ENCODE assay signal across 24 mouse cellular contexts in genomic region chr5:119379915-119380432, GRCm38 (mm10).
"Had no signal": no experiment of that assay in that cellular context is flagged by ENCODE, and none has a peak within 500 bp of the region (broad histone marks: within the 10 kb centered on the region; RNA-seq: fewer than 3 reads in every experiment).

No protein-coding gene starts in this region.

- H3K4me1 ChIP-seq: heart, embryonic 13.5 days; heart, embryonic 15.5 days; hindbrain, embryonic 15.5 days had no signal

- H3K4me3 ChIP-seq: heart, embryonic 13.5 days; heart, embryonic 15.5 days; hindbrain, embryonic 13.5 days; hindbrain, embryonic 15.5 days; layer of hippocampus, adult 2 months; left cerebral cortex, adult 2 months; limb, embryonic 12.5 days; liver, embryonic 13.5 days had no signal

- DNase-seq: forebrain, postnatal 0 days; gastrocnemius, postnatal 14 days; gastrocnemius, postnatal 36 days; heart, adult 18-20 months; heart, postnatal 14 days; heart, postnatal 36 days; kidney, adult 18-20 months; kidney, adult 8-10 months; kidney, postnatal 10 days; kidney, postnatal 25 days; kidney, postnatal 4 days; liver; liver, embryonic 13.5 days had no signal

- H3K9ac ChIP-seq: forebrain, postnatal 0 days; heart, embryonic 13.5 days; heart, embryonic 15.5 days; hindbrain, embryonic 13.5 days; hindbrain, embryonic 15.5 days; limb, embryonic 12.5 days; liver, embryonic 13.5 days had no signal

- H3K27ac ChIP-seq: heart, embryonic 13.5 days; heart, embryonic 15.5 days; hindbrain, embryonic 13.5 days; hindbrain, embryonic 15.5 days; hindbrain, postnatal 0 days; layer of hippocampus, adult 2 months; left cerebral cortex, adult 2 months; limb, embryonic 12.5 days; liver, embryonic 13.5 days had no signal

- ATAC-seq: forebrain, postnatal 0 days; hindbrain, postnatal 0 days; intestine, embryonic 16.5 days had no signal

- H3K4me2 ChIP-seq: heart, embryonic 11.5 days; heart, embryonic 13.5 days; heart, embryonic 15.5 days; hindbrain, embryonic 13.5 days; hindbrain, embryonic 15.5 days; limb, embryonic 12.5 days; liver, embryonic 11.5 days; liver, embryonic 13.5 days had no signal

- H3K9me3 ChIP-seq: heart, embryonic 15.5 days; hindbrain, embryonic 13.5 days; hindbrain, embryonic 15.5 days; liver, embryonic 13.5 days had no signal

- H3K27me3 ChIP-seq: hindbrain, embryonic 15.5 days; liver, embryonic 13.5 days had no signal

- H3K36me3 ChIP-seq: heart, embryonic 13.5 days; heart, embryonic 15.5 days; hindbrain, embryonic 13.5 days; hindbrain, embryonic 15.5 days; limb, embryonic 12.5 days; liver, embryonic 13.5 days had no signal
